Mouse (Mus musculus): Measurements from ENCODE around the gene Olfr160. TPM values are rescaled to one million over a fixed set of nuclear protein-coding genes. Genes with fewer than 3 reads are reported as not detected.

The Olfr160 gene
- under 1 TPM; 0.23 to 0.60 TPM for polyA plus RNA-seq (2017; shearing (Covaris generic))

GRCm38 (mm10) chr9:37716150-37716549 lies at the start of gene Olfr160:
Gene Olfr160, minus strand, starts transcription at chr9:37716250.

GRCm38 (mm10) chr9:37744806-37745205 lies 28.8 kb upstream of the Olfr160 start, which contains the start of gene Olfr874:
Gene Olfr874, plus strand, starts transcription at chr9:37745106.

GRCm38 (mm10) chr9:37669115-37669514 lies 46.9 kb downstream of the Olfr160 start, which contains the start of gene Panx3:
Gene Panx3, minus strand, starts transcription at chr9:37669235.

Other genes with a start within 250 kb of the Olfr160 start
- 10 to 100 TPM; 18.1 to 19.9 TPM for gene Msantd2, start 226.9 kb downstream of the Olfr160 start, polyA plus RNA-seq (2017; shearing (Covaris generic))
- under 1 TPM; 0.42 to 0.69 TPM for gene Esam, start 188.2 kb downstream of the Olfr160 start, polyA plus RNA-seq (2017; shearing (Covaris generic))
- gene Vsig2, start 177.0 kb downstream of the Olfr160 start, polyA plus RNA-seq (2017; shearing (Covaris generic)), result not detected
- gene Nrgn, start 163.3 kb downstream of the Olfr160 start, polyA plus RNA-seq (2017; shearing (Covaris generic)), result 1 to 10 TPM; 1.5 to 3.2 TPM
- 10 to 100 TPM in 1 of 2 experiments, 1 to 10 TPM in 1; 8.5 to 13.0 TPM for gene Siae, start 160.6 kb downstream of the Olfr160 start, polyA plus RNA-seq (2017; shearing (Covaris generic))
- 1 to 10 TPM in 1 of 2 experiments, under 1 TPM in 1; 0.55 to 1.2 TPM for gene Spa17, start 102.5 kb downstream of the Olfr160 start, polyA plus RNA-seq (2017; shearing (Covaris generic))
- 100 to 1,000 TPM; 145 to 146 TPM for gene Tbrg1, start 58.9 kb downstream of the Olfr160 start, polyA plus RNA-seq (2017; shearing (Covaris generic))
- gene Panx3, start 47.0 kb downstream of the Olfr160 start, polyA plus RNA-seq (2017; shearing (Covaris generic)), result not detected
- gene Olfr874, start 28.9 kb upstream of the Olfr160 start, polyA plus RNA-seq (2017; shearing (Covaris generic)), result under 1 TPM in 1 of 2 experiments, not detected in 1; 0.18 TPM
- gene Olfr875, start 55.6 kb upstream of the Olfr160 start, polyA plus RNA-seq (2017; shearing (Covaris generic)), result under 1 TPM in 1 of 2 experiments, not detected in 1; 0.10 TPM
- under 1 TPM; 0.07 to 0.32 TPM for gene Olfr876, start 86.8 kb upstream of the Olfr160 start, polyA plus RNA-seq (2017; shearing (Covaris generic))
- under 1 TPM in 1 of 2 experiments, not detected in 1; 0.16 TPM for gene Olfr877, start 138.0 kb upstream of the Olfr160 start, polyA plus RNA-seq (2017; shearing (Covaris generic))
- gene Olfr145, start 180.5 kb upstream of the Olfr160 start, polyA plus RNA-seq (2017; shearing (Covaris generic)), result not detected
- under 1 TPM in 1 of 2 experiments, not detected in 1; 0.12 TPM for gene Olfr878, start 201.6 kb upstream of the Olfr160 start, polyA plus RNA-seq (2017; shearing (Covaris generic))

Measured in activated CD4-positive, CD25-positive, alpha-beta regulatory T cell (primary cell).